Mouse (Mus musculus) CD4-positive, CD25-positive, alpha-beta regulatory T cell, adult 2 months (primary cell): Measurements from ENCODE around the gene Dst.
"Not testable (repeated sequence)": the region's sequence is repeated elsewhere in the genome, so short reads cannot be mapped to it uniquely, and the experiment has no call there.

Experiments used
- DNase-seq: peaks from one replicate; pipeline ENCODE4 v3.0.0-alpha.2; 2012; ENCODE audit warnings: low read depth, low spot score

Dst gene

DNA sequence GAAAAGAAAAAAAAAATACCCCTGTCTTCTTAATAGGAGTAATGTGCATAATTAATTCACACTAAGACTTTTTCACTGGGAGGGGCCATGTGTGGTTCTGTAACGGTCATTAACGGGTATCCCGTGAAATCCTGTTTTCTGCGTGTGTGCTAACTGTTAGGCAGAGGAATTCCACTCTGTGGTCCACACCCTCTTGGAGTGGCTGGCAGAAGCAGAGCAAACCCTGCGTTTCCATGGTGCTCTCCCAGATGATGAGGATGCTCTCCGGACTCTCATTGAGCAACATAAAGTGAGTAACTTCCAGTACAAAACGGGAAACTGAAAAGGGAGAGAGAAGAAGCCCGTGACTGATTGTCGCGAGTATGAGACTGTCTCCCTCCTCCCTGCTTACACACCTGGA is 379.7 kb downstream of the Dst start:
- DNase-seq: no peak

DNA sequence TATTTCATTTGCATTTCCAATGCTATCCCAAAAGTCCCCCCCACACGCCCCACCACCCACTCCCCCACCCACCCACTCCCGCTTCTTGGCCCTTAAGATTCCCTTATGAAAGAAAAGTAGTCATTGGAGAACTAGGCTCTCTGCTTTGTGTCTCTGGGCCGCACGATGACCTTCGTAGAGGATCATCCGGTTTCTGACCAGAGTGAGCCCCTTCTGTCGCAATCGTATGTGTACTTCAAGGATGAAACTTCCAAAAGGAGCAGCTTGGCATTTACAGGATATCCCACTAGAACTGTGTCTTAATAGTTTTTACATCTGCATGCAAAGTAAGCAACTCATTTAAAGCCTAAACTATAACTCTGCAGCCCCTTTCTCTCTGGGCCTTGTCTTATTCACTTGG is 380.2 kb downstream of the Dst start:
- no peak for DNase-seq

DNA sequence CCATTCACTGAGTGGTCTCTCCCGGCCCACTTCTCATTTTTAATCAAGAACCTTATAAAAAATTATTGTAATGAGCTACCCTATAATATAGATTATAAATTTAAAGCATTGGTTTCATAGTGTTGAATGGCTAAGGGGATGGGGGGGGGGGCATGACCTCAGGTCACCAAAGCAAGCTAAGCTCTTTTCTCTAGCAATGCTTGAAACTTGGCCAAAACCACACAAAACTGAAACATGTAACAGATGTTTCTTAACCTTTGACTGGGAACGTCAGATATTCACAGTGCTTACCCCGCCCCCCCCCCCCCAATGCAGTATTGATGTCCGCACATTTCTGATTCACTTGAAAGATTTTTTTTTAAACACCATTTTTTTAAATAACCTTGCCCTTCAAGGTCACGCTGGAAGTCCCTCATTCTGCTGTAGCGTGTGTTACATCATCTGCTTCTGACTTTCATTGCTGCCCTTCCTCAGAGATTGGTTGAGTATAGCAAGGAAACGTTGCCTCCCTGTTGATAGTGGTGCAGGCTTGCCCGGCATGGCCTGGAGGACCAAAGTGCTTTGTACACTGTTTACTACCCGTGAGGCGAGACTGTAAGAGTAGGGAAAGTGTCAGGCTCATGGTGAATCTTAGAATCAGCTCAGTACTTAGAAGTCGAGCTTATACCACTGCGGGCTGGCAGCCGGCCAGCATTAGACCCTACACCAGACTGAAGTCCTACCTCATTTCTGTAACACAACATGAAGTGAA is 380.9 kb downstream of the Dst start:
- no peak for DNase-seq

DNA sequence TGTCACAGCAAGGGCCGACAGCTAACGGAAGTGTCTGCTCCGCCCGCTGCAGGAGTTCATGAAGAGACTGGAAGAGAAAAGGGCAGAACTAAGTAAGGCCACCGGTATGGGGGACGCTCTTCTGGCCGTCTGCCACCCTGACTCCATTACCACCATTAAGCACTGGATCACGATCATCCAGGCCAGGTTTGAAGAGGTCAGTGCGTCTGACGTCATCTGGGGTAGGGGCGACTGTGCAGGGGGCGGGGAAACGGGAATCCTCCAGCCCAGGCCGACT is 381.4 kb downstream of the Dst start:
- DNase-seq: no peak

DNA sequence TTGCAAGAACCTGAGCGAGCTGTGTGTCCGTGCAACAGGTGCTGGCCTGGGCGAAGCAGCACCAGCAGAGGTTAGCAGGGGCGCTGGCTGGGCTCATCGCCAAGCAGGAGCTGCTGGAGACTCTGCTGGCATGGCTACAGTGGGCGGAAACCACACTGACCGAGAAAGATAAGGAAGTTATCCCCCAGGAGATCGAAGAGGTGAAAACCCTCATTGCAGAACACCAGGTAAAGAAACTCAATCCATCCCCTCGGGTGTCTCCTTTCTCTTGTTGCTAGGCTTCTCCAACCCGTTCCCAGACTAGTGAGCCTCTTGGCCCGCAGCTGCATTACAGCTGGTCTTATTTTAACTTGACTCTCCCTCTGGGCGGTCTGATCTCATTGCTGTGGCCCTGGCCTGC is 382.3 kb downstream of the Dst start:
- DNase-seq: no peak

DNA sequence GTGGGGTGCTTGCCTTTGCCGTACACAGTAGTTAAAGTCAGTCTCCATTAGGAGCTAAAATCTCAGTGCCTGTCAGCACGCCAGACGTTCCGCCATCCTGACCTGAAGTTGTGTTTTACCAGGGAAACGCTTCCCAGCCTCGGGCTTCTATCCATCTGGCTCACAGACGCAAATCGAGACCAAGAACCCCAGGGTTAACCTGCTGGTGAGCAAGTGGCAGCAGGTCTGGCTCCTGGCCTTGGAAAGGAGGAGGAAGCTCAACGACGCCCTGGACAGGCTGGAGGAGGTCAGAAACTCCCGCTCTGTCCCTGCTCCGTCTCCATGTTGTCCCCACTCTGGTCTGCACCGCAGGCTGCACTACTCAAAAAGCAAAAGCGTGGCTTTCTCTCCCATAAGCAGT is 385.2 kb downstream of the Dst start:
- DNase-seq: no peak

DNA sequence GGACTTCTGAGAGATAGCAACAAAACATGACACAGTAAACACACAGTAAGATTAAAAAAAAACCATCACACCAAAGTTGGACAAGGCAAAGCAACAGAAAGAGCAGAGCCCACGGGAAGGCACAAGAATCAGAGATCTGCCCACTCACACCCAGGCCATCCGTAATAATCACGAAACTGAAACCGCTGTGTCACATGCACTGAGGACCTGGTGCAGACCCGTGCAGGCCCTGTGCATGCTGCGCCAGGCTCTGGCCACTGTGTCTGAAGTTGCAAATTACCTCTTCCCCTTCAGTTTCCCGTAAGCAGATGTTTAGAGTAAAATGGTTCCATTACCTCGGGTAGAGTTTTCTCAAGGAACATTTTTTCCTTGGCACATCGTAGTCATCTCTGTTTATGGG is 389.6 kb downstream of the Dst start:
- no peak for DNase-seq

DNA sequence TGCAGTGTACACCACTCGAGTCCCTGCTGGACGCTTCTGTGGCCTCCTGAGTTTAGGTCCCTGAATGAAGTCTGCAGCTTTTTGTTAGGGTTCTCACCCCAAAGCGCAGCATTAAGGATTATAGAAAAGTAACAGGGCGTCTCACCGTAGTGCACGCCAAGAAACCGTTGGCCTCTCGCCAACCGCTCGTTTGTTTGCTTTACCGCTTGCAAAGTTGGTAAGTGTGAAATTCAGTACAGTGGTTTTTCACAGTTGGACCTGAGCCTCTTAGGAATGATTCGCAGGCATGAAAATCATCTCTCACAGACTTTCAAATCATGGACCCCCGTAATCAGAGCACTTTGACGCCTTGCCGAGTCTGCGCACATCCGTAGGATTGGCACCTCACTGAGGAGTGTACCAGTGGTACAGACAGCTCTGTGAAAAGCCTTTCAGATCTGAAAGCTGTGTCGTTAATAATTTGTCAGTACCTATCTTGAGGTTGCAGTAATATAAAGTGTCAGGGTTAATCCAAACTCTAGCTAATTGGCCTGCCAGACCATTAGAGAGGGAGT is 390.7 kb downstream of the Dst start:
- no peak for DNase-seq

DNA sequence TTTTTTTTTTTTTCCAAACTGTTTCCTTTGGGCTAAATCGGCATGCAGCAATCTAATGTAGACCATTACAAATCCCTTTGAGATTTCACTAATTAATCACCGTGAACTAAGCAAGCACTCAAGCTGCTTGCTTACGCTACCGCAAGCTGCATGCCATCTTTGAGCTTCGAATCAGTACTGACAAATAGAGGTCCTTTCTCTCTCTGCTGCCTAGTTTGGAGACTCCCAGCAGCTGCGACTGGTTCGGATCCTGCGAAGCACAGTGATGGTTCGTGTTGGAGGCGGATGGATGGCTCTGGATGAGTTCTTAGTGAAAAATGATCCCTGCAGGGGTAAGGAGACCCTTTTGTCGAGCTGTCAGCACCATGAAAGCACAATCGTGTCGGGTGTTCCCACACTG is 391.5 kb downstream of the Dst start:
- DNase-seq: no peak

DNA sequence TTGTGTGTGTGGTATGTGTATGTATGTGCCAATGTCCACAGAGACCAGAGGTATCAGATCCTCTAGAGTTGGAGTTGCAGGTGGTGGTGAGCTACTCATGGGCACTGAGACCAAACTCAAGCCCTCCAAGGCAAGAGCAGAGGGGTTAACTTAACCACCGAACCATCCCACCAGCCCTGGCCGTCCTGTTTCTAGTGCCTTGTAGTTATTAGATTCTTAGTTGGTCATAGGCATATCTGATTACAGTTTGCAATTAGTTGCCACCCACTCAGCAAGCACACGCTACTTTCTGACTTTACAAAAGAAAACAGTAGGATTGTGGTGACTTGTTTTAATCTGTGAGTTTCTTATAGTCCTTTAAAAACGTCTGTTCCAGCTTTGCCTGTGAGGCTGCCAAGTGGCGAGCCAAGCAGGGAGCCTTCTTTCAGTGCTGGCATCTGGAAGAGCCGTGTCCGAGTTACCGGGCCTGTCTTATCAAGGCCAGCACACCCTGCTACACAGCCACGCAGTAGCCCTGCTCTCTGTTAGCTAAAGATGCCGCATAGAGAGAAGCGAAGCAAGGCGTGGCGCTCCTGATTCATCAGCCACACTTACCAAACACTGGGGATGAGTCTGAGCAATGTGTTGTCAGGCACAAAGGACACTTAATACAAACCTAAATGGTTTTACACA is 392.4 kb downstream of the Dst start:
- DNase-seq: no peak

DNA sequence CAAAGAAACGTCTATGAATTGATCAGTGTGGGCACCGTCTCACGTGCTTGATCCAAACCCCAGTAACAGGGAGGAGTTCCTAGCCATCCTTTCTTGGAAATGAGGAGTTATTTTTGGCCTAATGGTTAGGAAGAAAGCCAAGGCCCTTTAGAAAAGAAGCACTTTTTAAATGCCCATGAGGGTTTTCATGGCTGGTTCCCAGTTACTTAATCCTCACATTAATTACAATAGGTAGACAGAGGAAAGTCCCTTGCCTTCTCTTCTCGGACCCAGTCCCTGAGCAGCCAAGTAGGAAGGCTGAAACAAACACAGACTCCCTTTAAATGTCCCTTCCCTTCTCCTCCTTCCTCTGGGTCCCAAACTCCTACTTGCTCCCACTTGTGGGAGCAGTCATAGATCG is 396.2 kb downstream of the Dst start:
- no peak for DNase-seq

DNA sequence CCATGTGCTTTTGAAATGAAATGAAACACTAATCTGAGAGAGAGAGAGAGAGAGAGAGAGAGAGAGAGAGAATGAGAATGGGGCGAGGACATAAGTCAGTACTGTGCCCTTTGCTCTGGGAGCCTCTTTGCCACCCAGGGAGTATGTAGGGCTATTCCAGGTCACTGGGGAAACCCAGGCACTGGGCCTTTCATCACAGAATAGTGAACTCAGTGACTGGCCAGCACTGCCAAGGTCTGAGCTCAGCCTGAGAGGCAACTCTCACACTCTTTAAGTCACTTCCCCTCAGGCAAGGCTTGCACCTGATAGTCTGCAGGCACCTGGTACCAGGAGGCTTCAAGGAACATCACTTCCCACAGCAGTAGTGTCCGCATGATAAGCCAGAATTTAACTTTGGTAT is 398.7 kb downstream of the Dst start:
- no peak for DNase-seq

DNA sequence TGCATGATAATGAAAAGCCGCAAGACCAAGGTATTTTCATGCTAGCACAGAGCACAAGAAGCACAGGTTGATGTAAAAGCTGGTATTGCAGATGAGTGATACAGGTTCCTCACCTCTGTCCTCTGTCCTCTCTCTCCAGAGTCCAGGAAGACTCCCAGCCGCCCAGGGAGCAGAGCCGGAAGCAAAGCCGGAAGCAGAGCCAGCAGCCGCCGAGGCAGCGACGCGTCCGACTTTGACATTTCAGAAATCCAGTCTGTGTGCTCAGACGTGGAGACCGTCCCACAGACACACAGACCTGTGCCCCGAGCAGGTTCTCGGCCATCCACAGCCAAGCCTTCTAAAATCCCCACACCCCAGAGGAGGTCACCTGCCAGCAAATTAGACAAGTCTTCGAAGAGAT is 399.2 kb downstream of the Dst start:
- no peak for DNase-seq

DNA sequence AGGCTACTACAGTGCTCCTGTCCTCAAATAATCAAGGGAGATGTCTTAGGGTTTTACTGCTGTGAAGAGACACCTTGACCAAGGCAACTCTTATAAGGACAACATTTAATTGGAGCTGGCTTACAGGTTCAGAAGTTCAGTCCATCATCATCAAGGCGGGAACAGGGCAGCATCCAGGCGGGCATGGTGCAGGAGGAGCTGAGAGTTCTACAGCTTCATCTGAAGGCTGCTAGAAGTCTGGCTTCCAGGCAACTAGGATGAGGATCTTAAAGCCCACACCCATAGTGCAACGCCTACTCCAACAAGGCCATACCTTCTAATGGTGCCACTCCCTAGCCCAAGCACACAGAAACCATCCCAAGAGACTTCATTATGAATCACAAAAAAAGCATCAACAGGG is 400.8 kb downstream of the Dst start:
- not testable (repeated sequence) for DNase-seq

DNA sequence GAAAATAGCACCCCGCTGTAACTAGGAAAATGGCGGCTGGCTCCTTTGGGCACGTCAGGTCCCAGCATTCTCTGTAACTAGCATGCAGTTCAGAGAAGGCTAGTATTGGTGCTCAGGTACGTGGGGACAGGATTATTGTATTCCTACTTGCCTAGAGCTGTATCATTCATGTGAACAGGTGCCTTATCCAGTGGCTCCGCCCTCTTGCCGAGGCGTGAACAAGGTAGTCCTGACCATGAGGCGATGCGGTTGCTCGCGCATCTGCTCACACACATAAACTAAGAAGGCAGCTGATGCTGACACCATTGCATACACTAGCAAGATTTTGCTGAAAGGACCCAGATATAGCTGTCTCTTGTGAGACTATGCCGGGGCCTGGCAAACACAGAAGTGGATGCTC is 401.4 kb downstream of the Dst start:
- DNase-seq: no peak

DNA sequence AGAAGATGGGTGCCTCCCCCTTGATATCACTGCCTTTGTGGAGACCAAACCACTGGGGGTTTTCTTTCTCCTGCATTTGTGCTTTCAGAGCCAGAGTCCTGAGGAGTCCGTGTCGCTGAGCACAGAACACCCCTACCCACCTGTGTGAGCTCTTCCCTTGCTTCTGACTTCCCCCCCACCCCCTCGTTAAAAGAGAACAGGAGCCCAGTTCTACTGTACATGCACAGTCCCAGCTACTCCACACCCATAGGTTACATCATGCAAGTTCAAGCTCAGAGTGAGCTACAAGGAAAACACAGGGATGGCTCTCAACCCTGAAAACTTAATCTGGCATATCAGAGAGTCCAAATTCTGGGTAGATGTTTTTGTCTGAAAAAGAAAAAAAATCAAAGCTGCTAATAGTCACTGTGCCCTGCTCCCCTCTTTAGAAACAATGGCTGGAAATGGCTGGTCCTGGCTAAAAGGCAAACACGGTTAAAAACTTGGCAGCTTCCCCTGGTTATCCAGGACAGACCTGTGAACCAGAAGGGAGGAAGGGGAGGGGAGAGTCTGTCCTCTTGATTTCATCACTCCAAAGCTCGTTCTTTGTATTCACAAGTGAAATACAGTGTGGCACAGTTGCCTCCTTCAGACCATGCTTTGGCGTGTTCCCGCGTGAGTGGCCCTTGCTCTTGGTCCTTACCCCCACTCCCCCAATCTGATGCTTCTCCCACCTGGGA is 402.7 kb downstream of the Dst start:
- no peak for DNase-seq

DNA sequence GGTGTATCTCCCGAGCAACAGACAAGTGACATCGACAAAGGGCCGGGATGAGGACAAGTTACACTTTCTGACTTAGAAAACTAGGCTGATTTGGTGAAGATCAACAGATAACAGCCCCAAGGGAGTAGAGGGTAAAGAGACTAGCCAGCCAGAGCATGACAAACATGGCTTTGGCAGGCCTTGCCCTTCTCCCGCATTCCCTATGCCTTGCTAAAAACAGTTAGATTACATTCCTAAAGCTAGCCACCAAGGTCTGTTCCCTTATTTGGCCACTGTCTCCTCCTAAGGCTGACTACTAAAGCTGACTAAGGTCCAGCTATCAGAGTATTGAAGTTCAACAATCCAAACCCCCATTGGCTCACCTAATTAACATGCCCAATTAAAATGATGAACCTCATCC is 404.8 kb downstream of the Dst start:
- no peak for DNase-seq

DNA sequence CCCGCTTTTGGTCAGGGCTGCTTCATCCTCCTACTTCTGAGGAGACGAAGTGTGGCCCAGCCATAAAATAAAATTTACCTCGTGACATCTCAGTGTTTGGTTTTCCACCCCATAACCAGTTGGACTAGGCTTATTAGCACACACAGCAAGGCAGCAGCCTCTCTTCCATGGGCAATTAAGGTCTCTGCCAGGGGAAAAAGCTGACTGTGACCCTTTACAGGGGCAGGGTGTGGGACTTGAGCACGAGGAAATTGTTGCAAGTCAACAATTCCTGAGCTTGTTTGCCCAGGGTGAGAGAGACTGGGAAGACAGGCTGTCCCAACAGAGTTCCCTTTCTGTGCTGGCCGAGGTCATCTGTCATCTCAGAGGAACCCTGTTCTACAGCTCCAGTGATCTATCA is 407.4 kb downstream of the Dst start:
- DNase-seq: no peak

DNA sequence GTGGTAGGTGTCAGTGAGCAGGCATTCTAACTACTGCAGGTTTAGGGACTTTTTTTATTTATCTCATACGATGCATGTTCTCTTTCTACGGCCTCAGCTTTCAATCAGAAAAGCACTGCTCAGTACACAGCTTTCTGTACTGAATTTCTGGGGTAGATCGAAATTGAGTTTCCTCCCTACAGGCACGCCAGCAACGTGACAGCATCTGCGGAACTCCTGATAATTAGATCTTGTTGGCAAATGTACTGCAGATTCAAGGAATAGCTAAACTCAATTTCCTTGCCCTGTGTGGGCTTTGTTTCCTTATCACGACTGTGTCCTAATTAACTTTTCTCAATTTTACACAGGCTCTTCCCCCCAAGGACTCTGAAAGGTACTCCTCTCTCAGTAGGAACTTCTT is 416.2 kb downstream of the Dst start:
- no peak for DNase-seq

DNA sequence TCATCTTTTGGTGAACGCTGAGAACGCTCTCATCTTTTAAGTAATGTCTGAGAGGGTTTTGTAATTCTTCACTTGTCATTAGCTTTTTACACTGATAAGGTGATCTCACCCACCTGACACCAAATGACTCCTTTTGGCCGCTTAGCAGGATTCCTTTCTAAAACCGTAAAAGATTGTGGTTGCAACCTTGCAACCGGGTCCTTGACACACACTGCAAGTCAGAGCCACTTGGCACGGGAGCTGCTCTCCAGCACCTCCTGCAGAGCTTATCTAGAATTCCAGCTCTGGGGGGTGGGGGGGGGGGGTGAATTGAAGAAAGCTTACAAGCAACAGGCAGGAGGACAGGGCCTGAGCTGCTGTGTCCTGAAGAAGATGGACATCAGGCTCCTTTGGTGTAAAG is 420.6 kb downstream of the Dst start:
- no peak for DNase-seq

DNA sequence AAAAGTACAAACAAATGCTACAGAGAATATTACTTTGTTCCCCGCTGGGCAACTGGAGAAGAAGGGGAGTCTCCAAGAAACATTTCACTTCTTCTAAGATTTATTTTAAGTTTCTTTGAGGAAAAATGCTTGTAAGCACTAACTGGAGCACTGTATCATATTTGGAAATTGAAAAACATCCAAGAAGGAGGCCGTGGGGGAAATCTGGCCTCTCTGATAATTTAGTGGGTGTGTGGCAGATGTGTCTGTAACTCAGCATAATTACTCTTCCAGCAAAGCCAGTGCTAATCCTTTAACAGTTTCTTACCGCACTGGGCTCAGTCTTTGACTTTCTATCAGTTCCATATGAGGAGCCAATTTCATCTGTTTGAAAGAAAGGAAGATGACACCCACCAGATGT is 423.7 kb downstream of the Dst start:
- no peak for DNase-seq
